Mouse (Mus musculus): ENCODE data around the gene Serinc3.
"Not testable (repeated sequence)": the region's sequence is repeated elsewhere in the genome, so short reads cannot be mapped to it uniquely, and the experiment has no call there.

Serinc3 gene

GRCm38 (mm10) chr2:163644575-163645385, at the start of gene Serinc3:
Serinc3 (minus strand) TSS chr2:163645131.
- DNase-seq (ENCODE audit: low read depth, low spot score), result peak; percentile 99

GRCm38 (mm10) chr2:163693716-163694314, 48.9 kb upstream of the Serinc3 start:
- DNase-seq (ENCODE audit: low read depth, low spot score), result no peak

DNA sequence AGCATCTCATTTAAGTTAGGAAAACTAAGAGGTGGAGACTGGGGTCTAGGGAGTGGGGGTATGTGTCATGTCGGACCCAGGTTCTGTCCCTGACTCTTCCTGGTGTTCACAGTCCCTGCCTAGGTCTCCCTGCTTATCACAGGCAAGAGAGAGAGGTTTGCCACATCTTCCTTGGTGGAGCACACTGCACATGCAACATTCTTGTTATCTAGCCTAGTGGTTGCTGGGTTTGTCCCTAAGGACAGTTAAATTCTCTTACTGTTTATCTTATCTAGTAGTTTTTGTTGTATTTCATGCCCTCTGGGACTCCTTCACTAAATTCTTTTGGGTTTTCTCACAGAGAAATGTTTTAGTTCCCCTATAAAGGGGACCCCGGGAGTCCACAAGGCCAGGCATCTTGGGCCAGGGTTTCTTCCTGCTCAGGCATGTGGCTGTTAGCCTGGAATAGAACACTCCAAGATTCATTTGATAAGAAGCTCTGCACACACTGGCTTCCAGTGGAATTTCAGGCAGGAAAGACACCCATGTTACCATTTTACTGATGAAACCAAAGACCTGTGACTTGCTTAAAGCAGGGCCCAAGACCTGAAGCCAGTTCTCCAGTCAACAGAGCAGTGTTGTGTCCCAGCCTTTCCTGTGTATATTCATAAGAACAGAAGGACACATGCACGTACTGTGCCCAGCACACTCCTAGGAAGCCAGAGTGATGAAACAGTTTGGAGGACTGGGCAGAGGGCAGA, 48.1 kb upstream of the Serinc3 start:
- DNase-seq (ENCODE audit: low read depth, low spot score), result no peak

DNA sequence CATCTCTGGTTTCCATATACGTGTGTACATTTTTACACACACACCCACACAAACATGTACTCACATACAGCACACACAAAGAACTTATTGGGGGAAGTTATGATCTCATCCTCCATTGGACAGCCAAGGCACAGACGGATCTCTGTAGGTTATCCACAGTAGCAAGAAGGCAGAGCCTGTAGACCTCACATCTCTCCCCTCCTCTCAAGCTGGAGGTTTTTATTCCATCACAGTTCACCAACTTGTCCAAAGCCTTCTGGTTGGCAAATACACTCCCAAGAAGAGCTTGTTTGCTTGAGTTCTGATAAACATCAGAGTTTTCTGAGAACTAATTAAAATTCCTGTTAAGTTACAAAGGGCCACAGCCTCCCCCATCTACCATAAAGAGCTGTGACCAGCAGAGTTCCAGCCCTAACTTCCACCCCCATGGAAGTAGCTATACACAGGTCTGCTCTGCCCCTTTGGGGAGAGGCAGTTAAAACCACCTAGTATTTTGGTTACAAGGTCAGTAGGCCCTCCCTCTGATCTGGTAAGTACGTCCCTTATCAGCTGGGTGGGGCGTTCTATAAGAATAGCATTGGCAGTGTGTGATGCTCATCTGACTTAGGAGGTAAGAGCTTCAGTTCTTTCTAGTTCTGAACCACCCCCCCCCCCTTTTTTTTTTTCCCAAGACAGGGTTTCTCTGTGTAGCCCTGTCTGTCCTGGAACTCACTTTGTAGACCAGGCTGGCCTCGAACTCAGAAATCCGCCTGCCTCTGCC, 47.1 kb upstream of the Serinc3 start:
- DNase-seq (ENCODE audit: low read depth, low spot score), result no peak

DNA sequence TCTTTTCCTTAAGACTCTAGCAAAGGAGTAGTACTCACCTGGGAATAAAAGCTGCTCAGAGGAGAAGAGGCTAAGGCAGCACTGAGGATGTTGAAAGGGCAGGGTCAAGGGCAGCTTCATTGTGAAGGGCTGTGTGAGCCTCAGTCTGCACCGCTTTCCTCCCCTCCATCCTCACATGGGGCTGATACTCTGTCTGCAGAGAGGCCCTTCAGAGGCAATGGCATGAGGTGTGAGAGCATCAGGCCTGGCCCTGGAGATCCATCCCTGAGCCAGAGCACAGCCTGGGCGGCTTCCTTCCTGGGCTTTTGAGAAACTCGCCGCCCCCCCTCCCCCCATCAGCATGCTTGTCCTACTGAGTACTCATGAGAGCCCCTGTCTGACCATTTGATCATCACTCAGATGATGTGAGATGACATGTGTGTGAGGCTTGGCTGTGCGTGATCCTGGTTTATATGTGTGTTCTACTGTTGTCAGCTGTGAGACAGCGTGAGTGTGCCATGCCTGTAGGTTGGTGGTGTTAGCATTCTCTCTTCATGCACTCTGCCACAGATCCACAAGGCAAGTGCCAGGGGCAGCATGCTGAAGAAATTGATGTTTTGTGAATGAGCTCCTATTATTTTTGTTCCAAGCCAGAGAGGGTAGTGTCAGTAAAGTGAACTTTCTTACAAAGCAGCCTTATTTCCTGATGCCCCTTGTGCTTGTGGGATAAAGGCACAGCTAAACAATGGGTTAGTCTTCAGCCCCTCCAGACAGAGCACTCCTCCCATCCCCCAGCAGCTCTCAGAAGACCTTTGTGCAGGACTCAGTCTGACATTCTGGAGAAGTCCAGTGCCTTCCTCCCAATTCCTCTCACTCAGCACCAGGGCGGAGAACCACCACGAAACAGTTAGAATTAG, 45.7 kb upstream of the Serinc3 start:
- DNase-seq (ENCODE audit: low read depth, low spot score), result no peak

- no peak for DNase-seq (ENCODE audit: low read depth, low spot score)
Measured at GRCm38 (mm10) chr2:163689771-163690170, 44.8 kb upstream of the Serinc3 start.

GRCm38 (mm10) chr2:163688377-163688776, 43.4 kb upstream of the Serinc3 start:
- DNase-seq (ENCODE audit: low read depth, low spot score), result not testable (repeated sequence)

GRCm38 (mm10) chr2:163686886-163687285, 42.0 kb upstream of the Serinc3 start:
- no peak for DNase-seq (ENCODE audit: low read depth, low spot score)

- no peak for DNase-seq (ENCODE audit: low read depth, low spot score)
Measured at GRCm38 (mm10) chr2:163686233-163686632, 41.3 kb upstream of the Serinc3 start.

DNA sequence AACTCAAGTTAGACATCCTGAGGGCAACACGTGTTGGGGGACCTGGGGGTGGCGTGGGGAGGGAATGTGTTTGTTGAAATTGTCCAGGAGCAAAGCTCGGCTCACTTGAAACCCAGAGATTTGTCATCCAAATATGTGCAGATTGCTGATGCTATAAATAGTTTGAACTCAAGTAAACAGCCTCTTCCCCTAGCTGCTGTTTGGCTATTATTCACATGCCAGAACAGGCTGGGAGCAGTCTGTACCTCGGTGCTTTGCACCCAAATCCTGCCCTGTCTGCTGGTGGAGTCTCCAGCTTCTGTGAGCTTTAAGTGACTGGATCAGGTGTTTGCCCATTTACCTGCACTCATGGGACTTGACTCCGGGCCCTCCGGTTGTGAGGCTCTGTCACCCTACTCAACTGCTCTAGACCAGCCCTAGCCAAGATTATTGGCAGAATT, 40.9 kb upstream of the Serinc3 start:
- DNase-seq (ENCODE audit: low read depth, low spot score), result no peak

DNA sequence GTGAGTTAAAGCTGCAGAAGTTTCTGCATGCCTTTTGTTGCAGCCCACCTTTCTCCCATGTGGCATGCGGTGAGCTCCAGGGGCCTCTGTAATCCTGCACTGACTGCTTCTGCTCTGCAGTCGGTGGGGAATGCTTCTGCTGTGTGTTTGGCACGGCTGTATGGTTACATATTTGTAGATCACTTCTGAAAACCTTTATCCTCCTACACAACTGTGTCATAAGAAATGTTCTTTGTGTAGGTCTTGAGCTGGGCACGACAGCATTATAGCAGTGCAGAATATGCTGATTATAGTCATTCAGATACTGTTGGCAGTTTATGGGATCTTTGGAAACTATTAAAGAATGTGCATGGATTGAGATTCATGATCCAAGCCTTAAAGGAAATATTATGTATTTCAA, 40.4 kb upstream of the Serinc3 start:
- no peak for DNase-seq (ENCODE audit: low read depth, low spot score)

DNA sequence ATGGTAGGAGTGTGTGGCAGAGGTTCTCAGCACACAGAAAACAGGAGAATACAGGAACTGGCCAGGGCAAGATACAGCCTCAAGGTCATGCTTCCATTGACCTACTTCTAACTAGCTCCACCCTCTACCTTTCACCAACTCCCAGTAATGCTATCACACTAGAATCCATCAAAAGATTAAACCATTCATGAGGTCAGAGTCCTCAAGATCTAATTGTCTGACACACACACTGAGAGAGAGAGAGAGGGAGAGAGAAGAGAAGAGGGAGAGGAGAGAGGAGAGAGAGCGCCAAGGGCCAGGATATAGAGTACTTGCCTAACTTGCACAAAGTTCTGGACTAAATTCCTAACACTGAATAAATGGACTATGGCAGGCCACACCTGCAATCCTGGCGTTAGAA, 37.4 kb upstream of the Serinc3 start:
- no peak for DNase-seq (ENCODE audit: low read depth, low spot score)

DNA sequence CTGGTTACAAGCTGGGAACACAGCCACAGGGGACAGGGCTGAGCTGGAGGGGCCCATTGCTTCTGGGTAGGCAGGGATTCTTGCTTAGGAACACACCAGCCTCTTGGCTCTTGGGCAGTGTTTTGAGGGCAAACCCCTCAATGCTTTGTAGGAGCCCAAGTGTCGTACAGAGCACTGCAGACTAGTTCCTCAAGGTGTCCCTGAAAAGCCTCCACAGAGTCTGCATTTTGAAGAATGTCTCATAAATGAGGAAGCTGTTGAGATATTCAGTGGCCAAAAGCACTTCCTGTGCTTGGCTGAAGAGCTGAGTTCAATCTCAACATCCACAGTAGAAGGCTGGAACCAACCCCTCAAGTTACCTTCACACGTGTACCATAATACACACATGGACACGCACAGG, 31.8 kb upstream of the Serinc3 start:
- DNase-seq (ENCODE audit: low read depth, low spot score), result no peak

DNA sequence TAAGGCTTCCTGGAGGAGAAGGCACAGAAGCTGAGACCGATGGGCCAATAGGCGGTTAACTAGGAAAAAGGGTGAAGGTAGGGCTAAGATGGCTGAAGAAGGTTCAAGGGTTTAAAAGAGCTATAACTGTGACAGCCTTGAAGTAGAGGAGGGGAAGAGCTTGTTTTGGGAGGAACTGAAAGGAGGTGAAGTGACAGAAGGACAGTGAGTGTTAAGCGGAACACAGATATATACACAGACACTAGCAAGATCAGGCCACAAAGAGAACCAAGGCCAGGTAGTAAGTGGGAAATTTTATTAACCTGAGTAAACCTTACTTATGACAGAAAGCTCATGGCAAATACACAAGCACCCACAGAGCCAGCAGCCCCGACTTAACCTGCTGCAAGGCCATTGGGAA, 31.4 kb upstream of the Serinc3 start:
- no peak for DNase-seq (ENCODE audit: low read depth, low spot score)

GRCm38 (mm10) chr2:163675662-163676061, 30.7 kb upstream of the Serinc3 start:
- no peak for DNase-seq (ENCODE audit: low read depth, low spot score)

GRCm38 (mm10) chr2:163675144-163675619, 30.3 kb upstream of the Serinc3 start:
- DNase-seq (ENCODE audit: low read depth, low spot score), result no peak

DNA sequence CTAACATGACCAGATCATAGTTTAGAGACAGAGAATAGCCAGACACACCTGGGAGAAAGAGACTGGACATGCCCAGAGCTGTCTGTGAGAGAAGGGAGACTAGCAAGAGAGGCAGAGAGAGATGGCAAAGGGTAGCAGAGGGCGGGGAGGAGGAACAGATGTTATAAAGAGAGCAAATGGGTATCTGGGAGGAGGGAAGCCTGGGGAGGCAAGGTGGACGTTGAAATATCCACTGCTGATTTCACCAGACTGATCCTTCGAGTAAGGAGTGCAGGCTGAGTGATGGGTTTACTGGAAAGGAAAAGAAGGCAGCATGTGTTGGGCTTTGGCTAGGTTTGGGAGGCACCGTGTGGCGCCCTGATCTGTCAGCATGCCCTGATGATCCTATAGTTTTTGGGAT, 29.5 kb upstream of the Serinc3 start:
- no peak for DNase-seq (ENCODE audit: low read depth, low spot score)

DNA sequence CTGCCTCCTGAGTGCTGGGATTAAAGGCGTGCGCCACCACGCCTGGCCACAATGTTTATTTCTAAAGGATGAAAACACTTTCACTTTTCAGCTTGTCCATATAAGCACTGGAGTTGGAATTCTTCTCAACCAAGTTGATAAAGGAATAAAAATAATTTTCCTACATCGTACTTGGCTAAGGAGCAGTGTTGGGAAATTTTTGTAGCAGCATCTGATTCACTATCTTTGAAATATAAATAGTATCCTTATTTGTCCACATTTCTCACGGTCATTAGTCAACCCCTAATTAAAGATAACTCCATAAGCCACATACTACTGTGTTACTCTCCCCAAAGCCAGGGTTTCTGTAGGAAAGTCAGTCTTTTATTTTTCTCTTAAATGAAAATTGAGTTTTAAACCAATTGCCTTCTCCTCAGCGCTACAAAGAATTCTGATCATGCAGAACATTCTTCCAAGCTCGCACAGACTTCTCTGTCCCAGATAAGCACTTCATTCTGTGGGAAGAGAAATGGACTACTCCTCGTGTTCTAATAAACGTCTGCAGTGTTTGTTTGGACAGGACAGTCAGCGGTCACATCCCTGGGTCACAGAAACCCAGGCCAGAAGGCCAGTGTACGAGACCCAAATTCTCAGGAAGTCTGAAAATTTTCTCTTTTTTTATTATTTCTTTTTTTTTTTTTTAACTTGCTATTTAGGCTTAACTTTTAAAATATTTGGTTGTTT, 26.1 kb upstream of the Serinc3 start:
- no peak for DNase-seq (ENCODE audit: low read depth, low spot score)

DNA sequence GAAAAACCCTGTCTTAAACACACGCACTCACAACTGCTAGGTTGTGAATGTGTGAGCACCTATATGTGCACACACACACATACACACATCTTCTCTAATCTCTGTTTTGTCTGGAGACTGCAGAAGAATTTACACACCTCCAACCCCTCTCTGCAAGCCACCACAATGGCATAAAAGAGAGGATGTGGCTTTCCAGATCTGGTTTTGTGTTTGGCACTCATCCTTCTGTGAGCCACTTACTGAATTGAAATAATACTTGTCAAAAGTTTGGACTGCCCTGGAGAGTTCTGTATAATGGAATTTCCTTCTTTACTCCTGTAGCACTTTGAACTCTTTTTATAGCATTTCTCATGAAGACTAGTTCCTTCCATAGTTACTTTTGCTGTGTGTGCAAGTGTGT, 22.1 kb upstream of the Serinc3 start:
- peak; percentile 24 for DNase-seq (ENCODE audit: low read depth, low spot score)

GRCm38 (mm10) chr2:163663930-163664329, 19.0 kb upstream of the Serinc3 start:
- no peak for DNase-seq (ENCODE audit: low read depth, low spot score)

All from CD4-positive helper T cell, adult 2 months (primary cell).